Mouse (Mus musculus) ES-E14 (cell line): ENCODE measurements around the gene Dock4.

Source experiments
- HCFC1 ChIP-seq: IDR thresholded peaks from 2 replicates; pipeline ENCODE4 v1.6.1; 2012; ENCODE audit warnings: low read length, inconsistent platforms, borderline replicate concordance; ENCODE audit not compliant: insufficient read depth
- MAFK ChIP-seq: IDR thresholded peaks from 2 replicates; pipeline ENCODE4 v1.6.1; 2014; ENCODE audit warnings: mild to moderate bottlenecking, low read depth, low read length, inconsistent platforms; ENCODE audit not compliant: insufficient read depth

DNA sequence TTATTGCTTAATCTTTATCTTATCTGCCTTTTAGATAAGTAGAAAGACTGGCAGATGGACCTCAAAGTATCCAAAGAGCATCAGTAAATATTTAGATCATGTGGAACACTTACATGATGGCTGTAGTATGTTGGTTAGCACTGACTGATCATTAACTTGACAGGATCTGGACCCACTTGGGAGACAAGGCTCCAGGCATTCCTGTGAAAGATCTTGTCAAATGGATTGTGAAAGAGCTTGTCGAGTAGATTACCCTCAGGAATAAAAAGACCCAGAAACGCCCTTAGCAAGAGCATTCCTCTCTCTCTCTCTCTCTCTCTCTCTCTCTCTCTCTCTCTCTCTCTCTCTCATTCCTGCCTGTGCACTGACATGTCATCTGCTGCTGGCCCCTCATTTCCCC lies 367.7 kb downstream of the Dock4 start:
- TF ChIP-seq MAFK (no peak), HCFC1 (no peak)
